Mouse (Mus musculus): Measurements from ENCODE around the gene Zc2hc1c.

DNA sequence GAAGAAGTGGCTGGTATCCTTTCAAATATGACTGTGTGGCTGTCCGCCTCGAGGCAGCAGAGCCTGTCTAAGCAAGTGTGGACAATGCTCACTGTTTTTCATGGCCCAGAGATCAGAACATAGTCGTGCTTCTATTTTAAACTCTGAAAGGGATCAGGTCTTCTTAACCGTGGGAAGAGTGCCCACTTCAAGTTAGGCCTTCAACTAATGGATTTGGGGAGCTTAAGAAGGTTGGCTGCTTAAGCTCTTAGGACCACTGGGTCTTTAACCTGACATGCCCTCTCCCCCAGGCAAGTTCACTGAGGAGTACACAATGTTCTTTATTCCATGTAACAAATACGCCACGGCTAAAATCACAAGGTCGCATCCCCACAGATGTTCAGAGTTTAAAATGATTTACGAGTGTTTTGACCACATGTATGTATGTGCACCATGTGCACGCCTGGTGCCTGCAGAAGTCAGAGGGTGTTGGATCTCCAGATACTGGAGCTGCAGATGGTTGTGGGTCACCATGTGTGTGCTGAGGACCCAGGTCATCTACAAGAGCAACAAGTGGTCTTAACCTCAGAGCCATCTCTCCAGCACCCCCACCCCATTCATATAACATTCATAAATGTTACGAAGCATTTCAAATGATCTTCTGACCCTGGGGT is 9.1 kb downstream of the Zc2hc1c start:
- TF ChIP-seq CTCF (IDR thresholded peaks at IDR 0.05; ENCODE audit: insufficient read depth, low read length) (no peak), POLR2A (IDR thresholded peaks at IDR 0.05; ENCODE audit: borderline replicate concordance, extremely low read depth, low read depth, low read length) (no peak)

Measured in lung, adult 2 months (tissue).